Mouse (Mus musculus) neural tube, embryonic 15.5 days (tissue): ENCODE measurements around the gene Kdsr. TPM values are rescaled to one million over a fixed set of nuclear protein-coding genes. Genes with fewer than 3 reads are reported as not detected.
"Not testable (repeated sequence)": the region's sequence is repeated elsewhere in the genome, so short reads cannot be mapped to it uniquely, and the experiment has no call there.

ENCODE experiments used
- ATAC-seq: fragments of 200-750 bp; cut with Nextera tagmentation; 2 replicates; pipeline ENCODE4 v1.8.0; 2017; ENCODE audit warnings: mild to moderate bottlenecking, moderate TSS enrichment, moderate library complexity; ENCODE audit not compliant: low FRiP score
- H3K27ac ChIP-seq: fragments of 300-500 bp; sonication (generic); replicated peaks from 2 replicates; pipeline ENCODE4 v1.5.1; 2015; ENCODE audit warnings: mild to moderate bottlenecking, inconsistent platforms
- H3K27me3 ChIP-seq: fragments of 300-500 bp; sonication (generic); replicated peaks from 2 replicates; pipeline ENCODE4 v1.6.1; 2015; ENCODE audit warnings: inconsistent platforms
- H3K36me3 ChIP-seq: fragments of 300-500 bp; sonication (generic); 2 replicates; pipeline ENCODE4 v1.6.1; 2015; ENCODE audit warnings: inconsistent platforms
- H3K4me1 ChIP-seq: fragments of 300-500 bp; sonication (generic); 2 replicates; pipeline ENCODE4 v1.6.1; 2015; ENCODE audit warnings: inconsistent platforms
- H3K4me2 ChIP-seq: fragments of 300-500 bp; sonication (generic); 2 replicates; pipeline ENCODE4 v1.6.1; 2015; ENCODE audit warnings: inconsistent platforms, mild to moderate bottlenecking, moderate library complexity
- H3K4me3 ChIP-seq: fragments of 300-500 bp; sonication (generic); replicated peaks from 2 replicates; pipeline ENCODE4 v1.5.1; 2015; ENCODE audit warnings: mild to moderate bottlenecking, inconsistent platforms
- H3K9ac ChIP-seq: fragments of 300-500 bp; sonication (generic); replicated peaks from 2 replicates; pipeline ENCODE4 v1.6.1; 2015; ENCODE audit warnings: mild to moderate bottlenecking, inconsistent platforms
- H3K9me3 ChIP-seq: fragments of 300-500 bp; sonication (generic); replicated peaks from 2 replicates; pipeline ENCODE4 v1.6.1; 2016; ENCODE audit warnings: inconsistent platforms
- WGBS: fragments of 180-500 bp; shearing (Covaris S2); methylation state at CpG from one replicate; pipeline ENCODE4 v1.1.7; 2015; ENCODE audit warnings: mixed read lengths; 5-methylcytosine and 5-hydroxymethylcytosine counted together
- polyA plus RNA-seq: library from polyadenylated mRNA; unstranded; fragments of >200 nt; fragmentation: Nextera tagmentation; extraction: Ambion mirVana; gene quantifications from 2 replicates; pipeline ENCODE4 v1.2.1, GENCODE M21; 2015

Gene Kdsr
- polyA plus RNA-seq, 1 experiment from 2014 or later = 10.1 TPM

DNA sequence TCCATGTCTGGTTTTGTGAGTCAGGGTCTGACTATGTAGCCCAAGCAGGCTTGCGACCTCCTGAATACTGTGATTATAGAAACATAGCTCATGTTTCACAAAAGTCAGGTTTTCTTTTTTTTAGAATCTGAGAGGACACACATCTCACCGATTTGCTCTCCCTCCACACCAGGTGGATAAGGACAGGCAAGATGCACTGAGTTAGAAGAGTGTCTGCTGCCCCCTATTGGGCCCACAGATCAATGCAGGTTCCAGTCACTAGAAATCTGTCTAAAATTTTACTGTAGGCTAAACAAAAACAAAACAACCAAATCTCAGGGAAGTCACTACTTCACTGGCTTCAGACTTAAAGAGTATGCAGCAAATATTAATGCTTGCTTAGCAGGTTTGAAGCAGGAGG is 23.9 kb downstream of the Kdsr start:
- WGBS = 57% methylated on average over 2 of the region's 2 CpGs
- Histone ChIP-seq H3K27me3 (no peaks in the 10 kb centered on the region), H3K4me3 (no peak overlapping the region), H3K36me3 (peaks cover 18% of the 10 kb centered on the region), H3K27ac (no peak overlapping the region), H3K9me3 (no peaks in the 10 kb centered on the region), H3K9ac (no peak overlapping the region), H3K4me1 (no peaks in the 10 kb centered on the region), H3K4me2 (no peak overlapping the region)
- no peak for ATAC-seq

DNA sequence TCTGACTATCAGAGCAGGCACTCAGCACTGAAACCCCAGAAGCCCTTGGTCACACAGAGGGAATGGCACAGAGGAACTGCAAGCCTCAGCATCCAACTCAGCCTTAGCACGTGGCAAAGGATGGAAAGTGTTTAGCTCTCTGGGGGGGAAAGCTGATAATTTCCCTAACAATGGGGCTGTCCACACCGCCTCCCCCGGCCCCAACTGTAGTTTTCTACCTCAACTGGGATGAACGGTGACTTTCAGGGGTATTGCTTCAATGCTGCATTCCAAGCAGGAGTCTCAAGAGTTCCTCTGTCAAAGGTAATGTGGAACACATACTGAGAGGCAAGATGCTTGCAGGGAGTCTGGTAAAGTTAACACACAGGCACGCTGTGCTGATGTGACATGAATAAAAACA is 37.5 kb downstream of the Kdsr start:
- Histone ChIP-seq H3K4me2 (no peak overlapping the region), H3K27me3 (no peaks in the 10 kb centered on the region), H3K27ac (no peak overlapping the region), H3K36me3 (peaks cover 3% of the 10 kb centered on the region; the same call in 1 of the 2 replicates), H3K9me3 (no peaks in the 10 kb centered on the region), H3K9ac (no peak overlapping the region), H3K4me3 (no peak overlapping the region), H3K4me1 (0 out of 2 replicates have a peak, but pooled peaks cover 1% of the 10 kb centered on the region)
- 25% methylated on average over 5 of the region's 5 CpGs for WGBS
- ATAC-seq = no peak

DNA sequence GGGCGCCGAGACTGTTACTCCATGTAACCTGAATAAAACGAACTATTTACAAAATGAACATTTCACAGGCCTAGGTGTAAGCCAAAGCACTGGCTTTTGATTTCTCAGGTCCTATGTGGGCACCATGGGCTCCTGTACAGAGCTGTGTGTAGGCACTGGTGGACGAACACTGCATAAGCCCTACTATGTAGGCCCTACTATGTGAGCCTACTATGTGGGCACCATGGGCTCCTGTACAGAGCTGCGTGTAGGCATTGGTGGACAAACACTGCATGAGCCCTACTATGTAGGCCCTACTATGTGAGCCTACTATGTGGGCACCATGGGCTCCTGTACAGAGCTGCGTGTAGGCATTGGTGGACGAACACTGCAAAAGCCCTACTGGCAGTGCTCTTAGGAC is 41.8 kb downstream of the Kdsr start:
- H3K9me3 ChIP-seq, H3K4me3 ChIP-seq, H3K27ac ChIP-seq, H3K27me3 ChIP-seq, H3K4me2 ChIP-seq, H3K9ac ChIP-seq, H3K36me3 ChIP-seq, ATAC-seq: not testable (repeated sequence)
- H3K4me1 ChIP-seq = peaks cover 14% of the 10 kb centered on the region
- WGBS = 77% methylated on average over 7 of the region's 7 CpGs

- H3K4me1 ChIP-seq = peaks cover 20% of the 10 kb centered on the region
- no peak overlapping the region for H3K4me3 ChIP-seq
- no peak overlapping the region for H3K9ac ChIP-seq
- no peak overlapping the region for H3K4me2 ChIP-seq
- H3K9me3 ChIP-seq = no peaks in the 10 kb centered on the region
- no peaks in the 10 kb centered on the region for H3K27me3 ChIP-seq
- H3K27ac ChIP-seq = no peak overlapping the region
- 30% methylated on average over 7 of the region's 7 CpGs for WGBS
- H3K36me3 ChIP-seq = no peaks in the 10 kb centered on the region
- no peak for ATAC-seq
Observed at GRCm38 (mm10) chr1:106717071-106717601, 42.4 kb downstream of the Kdsr start.

- Histone ChIP-seq H3K36me3 (no peaks in the 10 kb centered on the region), H3K4me2 (no peak overlapping the region), H3K9me3 (no peaks in the 10 kb centered on the region), H3K27me3 (no peaks in the 10 kb centered on the region), H3K4me1 (peaks cover 29% of the 10 kb centered on the region), H3K27ac (no peak overlapping the region), H3K4me3 (no peak overlapping the region), H3K9ac (no peak overlapping the region)
- ATAC-seq = no peak
- 87% methylated on average over 3 of the region's 3 CpGs for WGBS
Observed at GRCm38 (mm10) chr1:106716141-106716540, 43.4 kb downstream of the Kdsr start.

- no peaks in the 10 kb centered on the region for H3K27me3 ChIP-seq
- peak overlapping the region; percentile 80; the same call in 1 of the 2 replicates for H3K4me2 ChIP-seq
- peak overlapping the region; percentile 68; the same call in 1 of the 2 replicates for H3K4me3 ChIP-seq
- no peaks in the 10 kb centered on the region for H3K9me3 ChIP-seq
- peak overlapping the region; percentile 95; the same call in 1 of the 2 replicates for H3K9ac ChIP-seq
- no peaks in the 10 kb centered on the region for H3K36me3 ChIP-seq
- H3K27ac ChIP-seq = peak overlapping the region; percentile 95; the same call in 1 of the 2 replicates
- peaks cover 29% of the 10 kb centered on the region for H3K4me1 ChIP-seq
- no peak for ATAC-seq
- WGBS = 87% methylated on average over 13 of the region's 13 CpGs
Observed at GRCm38 (mm10) chr1:106715111-106716083, 44.1 kb downstream of the Kdsr start.

DNA sequence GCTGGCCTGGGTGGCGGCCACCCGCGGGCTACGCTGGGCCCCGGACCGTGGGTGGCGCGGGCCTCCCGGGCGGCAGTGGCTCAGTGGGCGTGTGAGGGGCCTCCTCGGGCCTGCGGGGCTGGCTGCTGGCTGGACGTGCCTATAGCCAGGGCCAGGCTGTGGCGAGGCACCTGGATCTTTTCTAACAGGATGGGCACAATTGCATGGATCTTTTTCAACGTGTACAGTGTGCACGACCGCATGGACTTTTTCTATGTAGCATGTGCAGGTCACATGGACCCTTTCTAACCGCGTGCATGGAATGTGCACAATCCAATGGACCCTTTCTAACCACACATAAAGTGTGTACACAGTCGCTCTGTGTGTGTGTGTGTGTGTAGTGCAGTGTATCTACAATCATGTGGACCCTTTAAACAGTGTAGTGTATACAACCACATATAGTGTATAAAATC is 45.0 kb downstream of the Kdsr start:
- WGBS = 3% methylated on average over 20 of the region's 21 CpGs
- Histone ChIP-seq H3K4me2 (peak overlapping the region; percentile 80), H3K9me3 (no peaks in the 10 kb centered on the region), H3K27me3 (no peaks in the 10 kb centered on the region), H3K36me3 (no peaks in the 10 kb centered on the region), H3K4me3 (peak overlapping the region; percentile 68), H3K4me1 (peaks cover 31% of the 10 kb centered on the region), H3K27ac (peak overlapping the region; percentile 95), H3K9ac (peak overlapping the region; percentile 95)
- peak; percentile 76 for ATAC-seq

DNA sequence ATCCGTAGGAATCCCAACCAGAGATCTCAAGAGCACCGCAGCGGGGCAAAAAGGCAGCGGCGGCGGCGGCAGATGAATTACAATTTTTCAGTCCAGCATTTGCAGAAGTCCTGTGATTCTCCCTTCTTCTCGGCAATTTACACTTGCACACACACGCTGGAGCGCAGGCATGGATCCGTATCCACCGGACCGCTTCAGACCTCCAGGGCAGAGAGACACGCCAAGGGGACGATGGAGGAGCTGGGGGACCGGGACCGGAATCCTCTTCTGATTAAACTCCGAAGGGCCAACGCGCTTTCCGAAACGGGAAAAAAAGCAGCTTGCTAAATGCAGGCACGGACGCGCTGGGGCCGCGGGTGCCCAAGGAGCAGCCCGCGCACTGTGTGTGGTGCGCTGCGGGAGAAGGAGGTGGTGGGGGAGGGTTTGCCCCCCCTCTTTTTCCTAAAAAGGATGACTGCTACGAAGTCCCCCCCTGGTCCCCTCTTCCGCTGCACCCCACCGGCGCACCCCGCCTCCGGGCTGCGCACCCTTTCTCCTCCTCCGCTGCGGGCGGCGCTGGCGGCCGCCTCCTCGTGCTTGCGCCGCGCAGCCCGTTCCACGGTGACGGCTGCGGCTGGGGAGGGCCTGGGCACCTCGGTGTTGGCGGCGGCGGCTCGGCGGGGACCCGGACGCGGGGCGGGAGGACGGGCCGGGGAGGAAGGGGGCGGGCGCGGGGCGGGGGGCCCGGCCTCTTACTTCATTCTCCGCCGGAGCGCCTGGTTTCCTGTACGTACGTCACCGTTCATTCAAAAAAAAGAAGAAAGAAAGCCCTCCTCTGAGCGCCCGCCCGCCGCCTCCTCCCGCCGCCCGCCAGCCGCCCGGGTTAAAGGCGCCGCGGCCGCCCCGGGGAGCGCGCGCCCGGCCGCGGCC is 45.7 kb downstream of the Kdsr start, which contains the start of gene Bcl2:
Bcl2 (minus strand) TSS at position 654 of the 909 bp plus-strand sequence.
- under 1% methylated on average over 84 of the region's 95 CpGs for WGBS
- H3K4me1 ChIP-seq = peaks cover 38% of the 10 kb centered on the region
- H3K27ac ChIP-seq = peak within 1 kb of the TSS; percentile 95
- H3K9me3 ChIP-seq = no peaks in the 10 kb centered on the region
- no peaks in the 10 kb centered on the region for H3K27me3 ChIP-seq
- no peaks in the 10 kb centered on the region for H3K36me3 ChIP-seq
- H3K4me3 ChIP-seq = peak within 1 kb of the TSS; percentile 68
- peak within 1 kb of the TSS; percentile 95 for H3K9ac ChIP-seq
- peak within 1 kb of the TSS; percentile 80 for H3K4me2 ChIP-seq
- ATAC-seq = peak; percentile 89

DNA sequence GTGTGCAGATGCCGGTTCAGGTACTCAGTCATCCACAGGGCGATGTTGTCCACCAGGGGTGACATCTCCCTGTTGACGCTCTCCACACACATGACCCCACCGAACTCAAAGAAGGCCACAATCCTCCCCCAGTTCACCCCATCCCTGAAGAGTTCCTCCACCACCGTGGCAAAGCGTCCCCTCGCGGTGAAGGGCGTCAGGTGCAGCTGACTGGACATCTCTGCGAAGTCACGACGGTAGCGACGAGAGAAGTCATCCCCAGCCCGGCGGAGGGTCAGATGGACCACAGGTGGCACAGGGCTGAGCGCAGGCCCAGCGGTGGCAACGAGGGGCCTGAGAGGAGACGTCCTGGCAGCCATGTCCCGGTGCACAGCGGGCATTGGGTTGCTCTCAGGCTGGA is 47.2 kb downstream of the Kdsr start:
- no peaks in the 10 kb centered on the region for H3K9me3 ChIP-seq
- no peak overlapping the region for H3K27ac ChIP-seq
- no peak for ATAC-seq
- no peaks in the 10 kb centered on the region for H3K36me3 ChIP-seq
- H3K4me3 ChIP-seq = peak overlapping the region; percentile 68
- no peaks in the 10 kb centered on the region for H3K27me3 ChIP-seq
- H3K9ac ChIP-seq = peak overlapping the region; percentile 50
- peaks cover 48% of the 10 kb centered on the region for H3K4me1 ChIP-seq
- H3K4me2 ChIP-seq = peak overlapping the region; percentile 80
- 9% methylated on average over 22 of the region's 22 CpGs for WGBS

- no peak for ATAC-seq
Observed at GRCm38 (mm10) chr1:106711356-106712125, 48.0 kb downstream of the Kdsr start.

More at GRCm38 (mm10) chr1:106711356-106712125, 48.0 kb downstream of the Kdsr start:
- Histone ChIP-seq H3K4me1 (peaks cover 53% of the 10 kb centered on the region), H3K27ac (no peak overlapping the region), H3K4me3 (peak overlapping the region; percentile 68), H3K4me2 (peak overlapping the region; percentile 80), H3K27me3 (no peaks in the 10 kb centered on the region), H3K9me3 (no peaks in the 10 kb centered on the region), H3K9ac (peak overlapping the region; percentile 50), H3K36me3 (no peaks in the 10 kb centered on the region)
- WGBS = 67% methylated on average over 12 of the region's 12 CpGs
